Mouse (Mus musculus) left cerebral cortex, adult 9 months (tissue): Measurements from ENCODE around the gene Erp27.

Source experiments
- DNase-seq, 2 experiments: peaks; one replicate each; pipeline ENCODE4 v3.0.0; 2022; ENCODE audit warnings: low spot score in 2 of 2

The Erp27 gene

DNA sequence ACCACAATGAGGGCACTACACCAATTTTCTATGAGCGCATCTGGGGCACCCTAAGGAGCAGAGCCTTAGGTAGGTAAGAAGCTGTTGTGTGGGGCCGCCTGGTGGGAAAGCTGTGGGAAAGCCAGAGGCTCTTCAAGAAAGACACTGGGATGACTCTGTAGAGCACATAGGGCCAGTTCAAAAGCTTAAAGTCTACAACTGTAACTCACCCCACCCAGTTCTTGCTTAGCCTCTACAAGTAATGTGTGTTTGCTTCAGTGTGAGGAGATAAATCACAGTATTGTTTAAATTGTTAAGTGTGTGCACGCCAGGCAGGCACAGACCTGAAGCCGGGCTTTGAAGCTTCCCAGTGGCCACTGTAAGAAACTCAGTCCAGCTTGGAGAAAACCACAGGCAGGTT is 55.8 kb downstream of the Erp27 start:
- DNase-seq = no peak

DNA sequence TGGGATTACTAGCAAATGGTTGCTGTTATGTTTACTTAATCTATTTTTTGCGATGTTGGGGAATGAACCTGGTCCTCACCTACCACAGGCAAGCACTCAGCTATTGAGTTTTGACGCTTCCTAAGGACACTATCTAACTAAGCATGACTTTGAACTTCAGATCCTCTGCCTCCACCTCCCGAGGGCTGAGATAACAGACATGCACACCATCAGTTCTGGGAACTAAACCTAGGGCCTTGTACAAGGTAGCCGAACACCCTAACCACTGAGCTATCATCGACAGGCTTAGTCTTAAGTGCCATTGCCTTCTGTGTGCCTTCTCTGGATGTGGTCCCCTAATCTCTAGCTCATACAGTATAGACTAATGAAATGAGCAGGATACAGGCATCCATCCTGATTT is 56.6 kb downstream of the Erp27 start:
- DNase-seq = no peak

DNA sequence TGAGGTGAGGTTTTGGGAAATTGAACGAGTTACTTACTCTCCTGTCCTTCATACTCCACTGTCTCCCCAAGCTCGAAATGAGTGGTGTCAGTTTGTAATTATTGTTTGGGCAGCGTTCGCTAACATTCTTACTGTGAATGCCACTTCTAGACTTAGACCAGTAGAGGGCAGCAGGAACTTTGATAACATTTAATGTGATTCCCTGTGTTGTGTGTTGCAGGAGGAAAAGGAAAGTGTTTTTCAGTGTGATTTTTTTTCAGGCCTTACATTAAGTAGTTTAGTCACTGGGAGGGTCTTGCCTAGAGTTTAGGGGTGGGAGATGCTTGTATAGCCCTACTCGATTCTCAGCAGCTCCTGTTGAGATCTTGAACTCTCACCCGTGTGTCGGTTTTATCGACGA is 61.0 kb downstream of the Erp27 start:
- DNase-seq = peak in 1 of 2 experiments; percentile 44

DNA sequence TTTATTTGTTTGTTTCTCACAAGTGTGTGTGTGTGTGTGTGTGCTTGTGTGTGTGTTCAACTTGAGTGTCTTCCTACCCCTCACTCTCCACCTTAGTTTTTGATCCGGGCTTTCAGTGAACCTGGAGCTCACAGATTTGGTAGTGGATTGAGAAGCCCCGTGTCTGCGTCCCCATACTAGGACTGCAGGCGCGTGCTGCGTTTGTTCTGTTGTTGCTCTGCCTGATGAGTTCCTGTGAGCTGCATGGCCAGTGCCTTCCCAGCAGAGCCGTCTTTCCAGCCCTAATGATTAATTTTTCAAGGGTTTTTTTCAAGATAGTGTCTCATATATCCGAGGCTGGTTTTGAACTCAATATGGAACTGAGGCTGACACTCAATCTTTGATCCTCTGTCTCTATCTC is 63.6 kb downstream of the Erp27 start:
- no peak for DNase-seq

DNA sequence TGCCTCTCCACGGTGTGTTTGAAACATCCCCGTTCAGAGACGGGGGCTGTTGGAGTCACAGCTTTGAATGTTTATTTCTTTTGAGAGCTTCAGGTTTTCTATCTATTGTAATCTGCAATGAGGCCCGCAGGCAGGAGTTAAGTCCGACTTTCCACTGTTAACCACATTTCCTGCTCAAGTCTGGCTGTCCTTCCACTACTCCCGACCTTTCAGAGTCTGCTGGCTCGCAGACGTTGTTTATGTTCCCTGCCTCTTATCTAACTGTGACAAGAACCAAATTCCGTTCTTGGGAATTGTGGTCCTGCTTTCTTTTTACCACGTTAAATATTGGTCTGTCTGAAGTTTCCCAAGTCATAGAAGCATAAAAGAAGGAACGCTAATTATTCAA is 64.1 kb downstream of the Erp27 start:
- no peak for DNase-seq
